Mouse (Mus musculus) stomach, postnatal 0 days (tissue): ENCODE data around the gene Nsun7.

Source experiments
- CTCF ChIP-seq: IDR thresholded peaks from 2 replicates; pipeline ENCODE4 v1.5.1; 2016; ENCODE audit warnings: antibody characterized with exemption, low read depth, mild to moderate bottlenecking, moderate library complexity
- EP300 ChIP-seq: optimal IDR thresholded peaks from 2 replicates; pipeline ENCODE3; 2016; ENCODE audit warnings: antibody characterized with exemption

DNA sequence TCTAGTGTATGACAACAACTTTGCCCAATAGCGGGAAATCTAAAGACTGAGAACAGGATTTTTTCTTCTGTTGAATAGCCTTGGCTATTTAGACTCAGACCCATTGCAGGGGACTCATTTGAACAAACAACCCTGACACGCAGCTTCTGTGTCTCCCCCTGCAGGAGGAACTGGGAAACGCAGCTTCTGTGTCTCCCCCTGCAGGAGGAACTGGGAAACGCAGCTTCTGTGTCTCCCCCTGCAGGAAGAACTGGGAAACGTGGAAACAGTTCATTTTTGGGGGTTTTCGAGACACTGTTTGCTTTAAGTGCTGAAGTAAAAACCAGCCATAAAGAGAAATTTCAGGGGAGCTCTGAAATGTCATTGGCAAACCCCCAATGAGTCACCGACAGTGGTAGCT lies 66.7 kb downstream of the Nsun7 start:
- TF ChIP-seq EP300 (no peak), CTCF (peak; percentile 91)
